In genomic region chr17:8856430-8857371, GRCm38 (mm10) we compare ENCODE assay signal across 8 mouse cellular contexts.
DNase-seq lines count a peak whose midpoint lies in the region; ATAC-seq and TF ChIP-seq lines count a peak whose summit lies in the region.

No protein-coding gene starts in this region.

- H3K9me3 ChIP-seq in heart, embryonic 10.5 days: no peaks in the 10 kb centered on the region
- H3K9me3 ChIP-seq in kidney, embryonic 14.5 days (ENCODE audit: control insufficient read depth, low read length): no peaks in the 10 kb centered on the region

- no peak overlapping the region for H3K27ac ChIP-seq in heart, embryonic 10.5 days
- no peak overlapping the region for H3K27ac ChIP-seq in kidney, embryonic 14.5 days (ENCODE audit: low read depth, low read length)
- no peak overlapping the region for H3K27ac ChIP-seq in small intestine, adult 2 months (ENCODE audit: insufficient read depth, low read depth, low read length)

- H3K36me3 ChIP-seq in heart, embryonic 10.5 days: no peaks in the 10 kb centered on the region
- H3K36me3 ChIP-seq in kidney, embryonic 14.5 days (ENCODE audit: control insufficient read depth, insufficient read depth, low read length): no peaks in the 10 kb centered on the region
- no peaks in the 10 kb centered on the region for H3K36me3 ChIP-seq in small intestine, adult 2 months (ENCODE audit: control insufficient read depth, insufficient read depth, low read length)

- peaks cover 4% of the 10 kb centered on the region; the same call in 1 of the 2 replicates for H3K27me3 ChIP-seq in heart, embryonic 10.5 days (ENCODE audit: insufficient read depth, poor library complexity, severe bottlenecking)
- H3K27me3 ChIP-seq in kidney, embryonic 14.5 days (ENCODE audit: control insufficient read depth, insufficient read depth, low read length): no peaks in the 10 kb centered on the region
- no peaks in the 10 kb centered on the region for H3K27me3 ChIP-seq in small intestine, adult 2 months (ENCODE audit: control insufficient read depth, insufficient read depth, low read length)

- 43% methylated on average over 22 of the region's 22 CpGs for WGBS in heart, embryonic 10.5 days
- WGBS in kidney, embryonic 14.5 days: 20% methylated on average over 22 of the region's 22 CpGs
- 32% methylated on average over 22 of the region's 22 CpGs for WGBS in small intestine, adult 2 months

- no peak for TF ChIP-seq CTCF in small intestine, adult 2 months (IDR thresholded peaks at IDR 0.05; ENCODE audit: extremely low read depth, insufficient read length, insufficient replicate concordance, low read depth, low read length)

- no peak for TF ChIP-seq POLR2A in small intestine, adult 2 months (IDR thresholded peaks at IDR 0.05; ENCODE audit: low read depth, low read length)

- peaks cover 11% of the 10 kb centered on the region for H3K4me1 ChIP-seq in heart, embryonic 10.5 days
- peaks cover 20% of the 10 kb centered on the region; the same call in 1 of the 2 replicates for H3K4me1 ChIP-seq in kidney, embryonic 14.5 days (ENCODE audit: control insufficient read depth, insufficient read depth, low read length)
- peaks cover 9% of the 10 kb centered on the region; the same call in 1 of the 2 replicates for H3K4me1 ChIP-seq in small intestine, adult 2 months (ENCODE audit: control insufficient read depth, insufficient read depth, insufficient read length, low read length)

- DNase-seq in R1 (ENCODE audit: low read depth, low spot score): peak; percentile 32
- DNase-seq in embryo, embryonic 11.5 days (ENCODE audit: low read depth, low spot score): peak; percentile 29
- DNase-seq in heart, embryonic 10.5 days (ENCODE audit: low spot score): peak; percentile 90
- DNase-seq in lung, postnatal 25 days (ENCODE audit: low spot score): peak; percentile 47
- DNase-seq in left cerebral cortex, adult 9 months (ENCODE audit: low spot score in 2 of 2): no peak
- DNase-seq in left cerebral cortex, adult 11 months (ENCODE audit: low spot score): no peak

- peak; percentile 87 for ATAC-seq in kidney, embryonic 14.5 days (ENCODE audit: low FRiP score, low TSS enrichment)

- peak overlapping the region; percentile 50 for H3K4me3 ChIP-seq in heart, embryonic 10.5 days
- H3K4me3 ChIP-seq in kidney, embryonic 14.5 days (ENCODE audit: low read length): peak overlapping the region; percentile 20; the same call in 1 of the 2 replicates
- peak overlapping the region; percentile 38 for H3K4me3 ChIP-seq in small intestine, adult 2 months (ENCODE audit: low read depth, low read length)

- H3K4me2 ChIP-seq in kidney, embryonic 14.5 days (replicated peaks; ENCODE audit: low read depth, low read length): peak overlapping the region; percentile 35

- H3K9ac ChIP-seq in kidney, embryonic 14.5 days (ENCODE audit: low read depth, low read length): no peak overlapping the region

Comparison
In these comparisons a context has a peak if more than half of its experiments do, and no peak if none do; other contexts are left out.
1. DNase-seq: peak in R1 (single experiment), embryo, embryonic 11.5 days (single experiment), heart, embryonic 10.5 days (single experiment) and lung, postnatal 25 days (single experiment); none in left cerebral cortex, adult 9 months (0 of 2) and left cerebral cortex, adult 11 months (single experiment).
2. Peak in every context shown above with its lines, with median percentiles within 50 percentile points of each other: H3K4me3 ChIP-seq.